Mouse (Mus musculus): ENCODE results near the gene Scube3.

GRCm38 (mm10) chr17:28204052-28204720, 62.2 kb downstream of the Scube3 start:
- TF ChIP-seq CTCF (IDR thresholded peaks at IDR 0.05; ENCODE audit: borderline replicate concordance, extremely low read depth, insufficient read depth, insufficient read length) (peak; percentile 91), POLR2A (IDR thresholded peaks at IDR 0.05; ENCODE audit: borderline replicate concordance, extremely low read depth, insufficient read depth, insufficient read length, poor library complexity, severe bottlenecking) (no peak)
